Mouse (Mus musculus) kidney, adult 18-20 months (tissue): ENCODE measurements around the gene Wnt1.
"Not testable (repeated sequence)": the region's sequence is repeated elsewhere in the genome, so short reads cannot be mapped to it uniquely, and the experiment has no call there.

Experiments
- DNase-seq: peaks from one replicate; pipeline ENCODE4 v3.0.0; 2021

Gene Wnt1

DNA sequence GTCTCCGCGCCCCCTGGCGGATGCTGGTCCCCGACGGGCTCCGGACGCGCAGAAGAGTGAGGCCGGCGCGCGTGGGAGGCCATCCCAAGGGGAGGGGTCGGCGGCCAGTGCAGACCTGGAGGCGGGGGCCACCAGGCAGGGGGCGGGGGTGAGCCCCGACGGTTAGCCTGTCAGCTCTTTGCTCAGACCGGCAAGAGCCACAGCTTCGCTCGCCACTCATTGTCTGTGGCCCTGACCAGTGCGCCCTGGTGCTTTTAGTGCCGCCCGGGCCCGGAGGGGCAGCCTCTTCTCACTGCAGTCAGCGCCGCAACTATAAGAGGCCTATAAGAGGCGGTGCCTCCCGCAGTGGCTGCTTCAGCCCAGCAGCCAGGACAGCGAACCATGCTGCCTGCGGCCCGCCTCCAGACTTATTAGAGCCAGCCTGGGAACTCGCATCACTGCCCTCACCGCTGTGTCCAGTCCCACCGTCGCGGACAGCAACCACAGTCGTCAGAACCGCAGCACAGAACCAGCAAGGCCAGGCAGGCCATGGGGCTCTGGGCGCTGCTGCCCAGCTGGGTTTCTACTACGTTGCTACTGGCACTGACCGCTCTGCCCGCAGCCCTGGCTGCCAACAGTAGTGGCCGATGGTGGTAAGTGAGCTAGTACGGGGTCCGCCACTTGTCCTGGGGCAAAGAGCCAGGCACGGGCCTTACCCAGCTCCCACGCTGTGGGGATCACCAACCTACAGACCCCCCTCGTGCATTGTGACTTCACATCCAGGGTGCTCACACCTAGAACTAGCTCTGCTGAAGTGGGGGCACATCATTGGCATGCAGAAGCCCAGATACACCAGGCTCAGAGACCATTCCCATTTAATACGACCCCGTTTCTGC is at the start of gene Wnt1:
Gene Wnt1 (plus strand): TSS at position 197 of the 875 bp plus-strand sequence.
- DNase-seq, result peak; percentile 64

DNA sequence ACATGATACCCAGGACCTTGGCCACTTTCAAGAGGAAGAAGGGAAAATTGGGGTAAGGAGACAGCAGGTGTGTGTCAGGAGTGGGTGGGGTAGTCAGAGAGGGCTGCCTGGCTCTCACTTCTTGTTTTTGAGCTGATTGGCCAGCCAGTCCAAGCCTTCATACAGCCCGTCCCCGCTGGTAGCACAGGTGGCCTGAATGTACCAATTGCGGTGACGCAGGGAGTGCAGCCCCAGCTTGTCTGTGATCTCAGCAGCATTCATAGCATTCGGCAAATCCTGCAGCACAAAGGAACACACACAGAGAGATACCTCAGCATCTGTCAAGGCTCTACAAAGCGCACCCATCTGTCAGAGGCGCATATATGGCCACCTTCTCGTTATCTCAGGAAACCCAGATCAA is 49.4 kb upstream of the Wnt1 start:
- DNase-seq, result no peak

GRCm38 (mm10) chr15:98742766-98743428 is 46.8 kb upstream of the Wnt1 start:
- DNase-seq, result no peak

GRCm38 (mm10) chr15:98743863-98744262 is 45.8 kb upstream of the Wnt1 start:
- not testable (repeated sequence) for DNase-seq

- no peak for DNase-seq
Observed at GRCm38 (mm10) chr15:98746344-98746965, 43.2 kb upstream of the Wnt1 start.

DNA sequence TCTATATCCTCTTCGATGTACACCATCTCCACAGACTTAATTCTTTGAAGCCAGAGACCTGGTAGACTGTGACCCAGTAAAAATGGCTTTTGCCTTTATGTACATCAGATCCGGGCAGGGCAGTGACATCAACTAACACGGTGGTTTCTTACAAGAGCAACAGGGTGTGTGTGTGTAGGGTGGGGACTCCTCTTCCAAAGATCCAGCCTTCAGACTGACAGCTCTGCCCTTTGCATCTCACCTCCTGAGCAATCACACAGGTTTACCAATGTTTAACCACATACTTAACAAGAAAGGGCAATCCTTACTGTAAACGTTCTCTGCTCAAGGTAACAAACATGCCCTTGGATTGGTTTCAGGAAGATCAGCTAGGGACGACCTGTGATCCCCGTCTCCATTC is 42.4 kb upstream of the Wnt1 start:
- DNase-seq, result no peak

GRCm38 (mm10) chr15:98749093-98749492 is 40.6 kb upstream of the Wnt1 start:
- DNase-seq, result no peak

DNA sequence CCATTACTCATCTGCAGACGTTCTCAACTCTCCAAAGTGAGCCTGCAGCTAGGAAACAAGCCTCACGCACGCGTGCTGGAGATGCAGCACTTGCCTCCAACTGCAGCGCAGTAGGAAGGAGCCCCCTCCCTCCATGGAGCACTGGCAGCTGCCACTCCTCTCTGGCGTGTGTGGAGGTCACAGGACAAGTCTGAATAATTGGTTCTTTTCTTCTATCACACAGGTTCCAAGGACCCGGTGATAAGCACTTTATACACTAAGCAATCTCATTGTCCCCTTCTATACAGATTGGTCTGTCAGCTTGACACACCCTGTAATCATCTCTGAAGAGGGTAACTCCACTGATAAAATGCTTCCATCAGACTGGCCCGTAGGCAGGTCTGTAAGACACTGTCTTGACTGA is 36.6 kb upstream of the Wnt1 start:
- no peak for DNase-seq

DNA sequence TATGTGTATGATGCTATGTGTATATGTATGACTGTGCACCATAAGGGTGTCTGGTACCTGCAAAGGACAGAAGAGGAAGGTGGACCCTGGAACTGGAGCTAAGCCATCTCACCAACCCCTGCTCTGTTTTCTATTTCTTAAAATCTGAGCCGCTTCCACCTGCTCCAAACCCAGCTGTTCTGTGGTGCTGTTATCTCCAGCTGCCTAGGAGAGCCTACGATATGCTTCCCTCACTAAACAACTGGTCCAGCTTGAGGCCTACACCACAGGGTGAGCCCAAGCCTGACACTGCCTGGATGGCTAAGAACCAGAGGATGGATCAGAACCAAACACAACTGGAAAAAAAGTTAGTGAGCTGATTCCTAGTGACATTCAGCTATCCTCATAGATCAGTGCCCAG is 35.5 kb upstream of the Wnt1 start:
- DNase-seq, result no peak

DNA sequence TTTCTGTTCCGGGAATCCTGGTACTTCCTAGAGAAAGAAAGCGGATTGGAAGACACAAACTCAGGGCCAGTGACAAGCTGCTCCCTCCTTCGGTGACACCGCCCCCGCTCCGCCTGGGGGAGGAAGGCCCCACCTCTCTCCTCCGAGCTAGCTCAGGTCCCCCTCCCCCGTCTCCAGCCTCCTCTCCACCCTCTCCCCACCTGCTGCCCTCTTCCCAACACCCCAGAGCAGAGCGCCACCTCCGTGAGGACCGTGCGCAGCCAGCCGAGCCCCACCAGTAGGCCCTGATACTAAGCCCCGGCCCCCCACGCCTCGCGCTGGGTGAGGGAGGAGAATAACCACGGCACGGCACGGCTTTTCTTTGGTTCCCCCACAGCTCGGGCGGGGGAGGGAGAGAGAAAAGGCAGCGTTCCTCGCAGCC is 27.4 kb upstream of the Wnt1 start:
- peak; percentile 73 for DNase-seq

- DNase-seq, result peak; percentile 97
Observed at GRCm38 (mm10) chr15:98762670-98763529, 26.8 kb upstream of the Wnt1 start, which contains the start of gene Arf3. Gene Arf3, minus strand, starts transcription at chr15:98763214.

DNA sequence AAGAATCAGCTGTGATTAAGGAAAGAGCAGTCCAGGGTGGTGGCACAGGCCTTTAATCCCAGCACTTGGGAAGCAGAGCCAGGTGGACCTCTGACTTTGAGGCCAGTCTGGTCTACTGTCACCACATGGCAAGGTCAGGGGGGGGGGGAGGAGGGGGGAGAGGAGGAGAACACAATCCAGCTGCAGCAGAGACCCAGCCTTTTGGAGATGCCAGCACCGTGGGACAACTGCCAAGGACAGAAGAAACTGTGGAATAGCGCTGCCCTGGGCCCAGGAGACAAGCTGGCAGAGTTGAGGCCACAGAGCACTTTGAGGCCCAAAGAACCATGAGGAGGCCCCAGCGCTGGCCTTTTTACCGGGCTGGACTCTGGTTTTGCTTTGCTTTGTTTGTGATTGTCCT is 23.7 kb upstream of the Wnt1 start:
- DNase-seq, result no peak

- no peak for DNase-seq
Observed at GRCm38 (mm10) chr15:98768259-98768658, 21.4 kb upstream of the Wnt1 start.

GRCm38 (mm10) chr15:98771813-98772425 is 17.7 kb upstream of the Wnt1 start:
- no peak for DNase-seq

- peak; percentile 25 for DNase-seq
Observed at GRCm38 (mm10) chr15:98772511-98773211, 17.0 kb upstream of the Wnt1 start.

GRCm38 (mm10) chr15:98774096-98774495 is 15.6 kb upstream of the Wnt1 start:
- no peak for DNase-seq

DNA sequence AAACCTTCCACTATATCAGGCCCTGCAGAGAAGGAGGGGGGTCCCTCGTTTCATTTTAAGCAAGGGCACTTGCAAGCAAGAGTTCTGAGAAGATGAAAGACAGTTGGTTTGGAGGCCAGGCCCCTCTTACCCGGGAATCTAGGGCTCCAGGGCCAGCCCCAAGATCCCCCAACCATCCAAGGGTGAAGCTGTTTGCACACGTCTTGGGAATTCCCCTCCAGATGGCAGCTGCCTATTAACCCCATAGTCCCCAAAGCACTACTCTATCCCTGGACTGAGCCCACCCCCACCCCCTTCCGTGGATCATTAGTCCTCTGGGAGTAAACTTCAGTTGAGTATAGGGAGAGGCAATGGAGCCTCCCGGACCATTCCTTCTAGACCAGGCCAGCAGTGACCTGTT is 14.1 kb upstream of the Wnt1 start:
- DNase-seq, result no peak

GRCm38 (mm10) chr15:98776280-98777004 is 13.2 kb upstream of the Wnt1 start:
- peak; percentile 27 for DNase-seq

GRCm38 (mm10) chr15:98777005-98777616 is 12.5 kb upstream of the Wnt1 start:
- DNase-seq, result no peak

DNA sequence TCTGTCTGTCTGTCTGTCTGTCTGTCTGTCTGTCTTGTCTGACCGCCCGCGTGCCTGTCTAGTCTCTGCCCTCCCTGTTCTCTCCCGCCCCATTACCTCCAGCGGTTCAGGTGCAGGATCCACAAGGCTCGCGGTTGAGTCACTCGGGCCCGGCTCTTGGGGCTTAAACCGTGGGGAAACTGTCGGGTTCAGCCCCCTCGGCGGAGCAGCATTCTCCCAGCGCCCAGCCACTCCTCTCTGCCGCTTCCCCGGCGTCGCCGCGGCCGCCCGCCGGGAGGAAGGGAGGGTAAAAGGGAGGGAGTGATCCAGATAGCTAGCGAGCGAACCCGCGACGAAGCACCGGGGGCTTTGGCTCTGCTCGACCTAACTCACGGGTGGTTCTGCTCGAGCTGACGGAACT is 11.9 kb upstream of the Wnt1 start, which contains the start of gene Wnt10b:
Gene Wnt10b (minus strand): TSS at position 389 of the 400 bp plus-strand sequence.
- no peak for DNase-seq
